Mouse (Mus musculus): ENCODE measurements around the gene Prkcsh. TPM values are rescaled to one million over a fixed set of nuclear protein-coding genes. Genes with fewer than 3 reads are reported as not detected.
A peak's percentile ranks its signal among the peaks of the same experiment; 100 is the strongest.

Gene Prkcsh
- 10 to 100 TPM; 61.9 to 67.3 (median 65.5) TPM for total RNA-seq (2022)

- peak; percentile 99 for DNase-seq (ENCODE audit: low spot score)
Measured at GRCm38 (mm10) chr9:22002194-22003162, at the start of gene Prkcsh, which contains the start of gene Ccdc151. TSS of gene Prkcsh (plus strand) at chr9:22002806. TSS of gene Ccdc151 (minus strand) at chr9:22002634.

GRCm38 (mm10) chr9:21953600-21953999, 49.0 kb upstream of the Prkcsh start:
- no peak for DNase-seq (ENCODE audit: low spot score)

GRCm38 (mm10) chr9:21954635-21955034, 48.0 kb upstream of the Prkcsh start:
- no peak for DNase-seq (ENCODE audit: low spot score)

GRCm38 (mm10) chr9:21955225-21955569, 47.4 kb upstream of the Prkcsh start:
- no peak for DNase-seq (ENCODE audit: low spot score)

GRCm38 (mm10) chr9:21955570-21956281, 46.9 kb upstream of the Prkcsh start, which contains the start of gene Swsap1:
TSS of gene Swsap1 (plus strand) at chr9:21955755.
- DNase-seq (ENCODE audit: low spot score), result peak; percentile 100

GRCm38 (mm10) chr9:21958372-21958771, 44.2 kb upstream of the Prkcsh start:
- DNase-seq (ENCODE audit: low spot score), result no peak

- no peak for DNase-seq (ENCODE audit: low spot score)
Measured at GRCm38 (mm10) chr9:21959244-21959643, 43.4 kb upstream of the Prkcsh start.

- DNase-seq (ENCODE audit: low spot score), result no peak
Measured at GRCm38 (mm10) chr9:21960135-21960534, 42.5 kb upstream of the Prkcsh start.

GRCm38 (mm10) chr9:21960558-21961208, 41.9 kb upstream of the Prkcsh start:
- no peak for DNase-seq (ENCODE audit: low spot score)

- no peak for DNase-seq (ENCODE audit: low spot score)
Measured at GRCm38 (mm10) chr9:21961366-21961980, 41.1 kb upstream of the Prkcsh start.

- no peak for DNase-seq (ENCODE audit: low spot score)
Measured at GRCm38 (mm10) chr9:21962010-21962409, 40.6 kb upstream of the Prkcsh start.

GRCm38 (mm10) chr9:21962416-21963059, 40.1 kb upstream of the Prkcsh start:
- peak; percentile 58 for DNase-seq (ENCODE audit: low spot score)

- DNase-seq (ENCODE audit: low spot score), result peak; percentile 65
Measured at GRCm38 (mm10) chr9:21963417-21963816, 39.2 kb upstream of the Prkcsh start, which contains the start of gene Epor. TSS of gene Epor (minus strand) at chr9:21963506.

GRCm38 (mm10) chr9:21968883-21969282, 33.7 kb upstream of the Prkcsh start:
- DNase-seq (ENCODE audit: low spot score), result no peak

- DNase-seq (ENCODE audit: low spot score), result no peak
Measured at GRCm38 (mm10) chr9:21969304-21969703, 33.3 kb upstream of the Prkcsh start.

GRCm38 (mm10) chr9:21976626-21977175, 25.9 kb upstream of the Prkcsh start:
- DNase-seq (ENCODE audit: low spot score), result no peak

GRCm38 (mm10) chr9:21977331-21977730, 25.3 kb upstream of the Prkcsh start:
- DNase-seq (ENCODE audit: low spot score), result no peak

- DNase-seq (ENCODE audit: low spot score), result peak; percentile 31
Measured at GRCm38 (mm10) chr9:21977972-21978371, 24.6 kb upstream of the Prkcsh start.

- no peak for DNase-seq (ENCODE audit: low spot score)
Measured at GRCm38 (mm10) chr9:21978398-21979128, 24.0 kb upstream of the Prkcsh start.

GRCm38 (mm10) chr9:21983911-21984310, 18.7 kb upstream of the Prkcsh start:
- no peak for DNase-seq (ENCODE audit: low spot score)
